Mouse (Mus musculus) limb, embryonic 14.5 days (tissue): ENCODE results near the gene Kdf1. TPM values are rescaled to one million over a fixed set of nuclear protein-coding genes. Genes with fewer than 3 reads are reported as not detected.
"Not testable (repeated sequence)": the region's sequence is repeated elsewhere in the genome, so short reads cannot be mapped to it uniquely, and the experiment has no call there.

Source experiments
- ATAC-seq: fragments of 200-750 bp; cut with Nextera tagmentation; 2 replicates; pipeline ENCODE4 v1.8.0; 2017; ENCODE audit warnings: low read depth, moderate number of reproducible peaks, moderate TSS enrichment; ENCODE audit not compliant: low FRiP score
- DNase-seq: peaks from one replicate; pipeline ENCODE4 v3.0.0-alpha.2; 2015; ENCODE audit warnings: low spot score
- H3K27ac ChIP-seq: fragments of 300-500 bp; sonication (generic); replicated peaks from 2 replicates; pipeline ENCODE4 v1.5.1; 2014; ENCODE audit warnings: low read depth, mild to moderate bottlenecking, low read length, moderate library complexity, mixed read lengths
- H3K27me3 ChIP-seq: fragments of 300-500 bp; sonication (generic); 2 replicates; pipeline ENCODE4 v1.6.1; 2014; ENCODE audit warnings: low read length, mixed read lengths; ENCODE audit not compliant: control insufficient read depth, insufficient read depth
- H3K36me3 ChIP-seq: fragments of 300-500 bp; sonication (generic); 2 replicates; pipeline ENCODE4 v1.6.1; 2014; ENCODE audit warnings: mild to moderate bottlenecking, low read length, moderate library complexity, mixed read lengths; ENCODE audit not compliant: control insufficient read depth, insufficient read depth
- H3K4me1 ChIP-seq: fragments of 300-500 bp; sonication (generic); 2 replicates; pipeline ENCODE4 v1.6.1; 2014; ENCODE audit warnings: antibody characterized with exemption, low read length, mixed read lengths; ENCODE audit not compliant: control insufficient read depth, insufficient read depth
- H3K4me2 ChIP-seq: fragments of 300-500 bp; sonication (generic); replicated peaks from 2 replicates; pipeline ENCODE4 v1.6.1; 2014; ENCODE audit warnings: low read depth, mild to moderate bottlenecking, low read length, moderate library complexity; ENCODE audit not compliant: severe bottlenecking
- H3K4me3 ChIP-seq: fragments of 300-500 bp; sonication (generic); replicated peaks from 2 replicates; pipeline ENCODE4 v1.5.1; 2014; ENCODE audit warnings: low read length
- H3K9ac ChIP-seq: fragments of 300-500 bp; sonication (generic); 2 replicates; pipeline ENCODE4 v1.6.1; 2014; ENCODE audit warnings: mild to moderate bottlenecking, low read depth, low read length, moderate library complexity; ENCODE audit not compliant: severe bottlenecking
- H3K9me3 ChIP-seq: fragments of 300-500 bp; sonication (generic); 2 replicates; pipeline ENCODE4 v1.6.1; 2016; ENCODE audit warnings: low read length; ENCODE audit not compliant: control insufficient read depth
- POLR2A ChIP-seq: fragments of 200-500 bp; IDR thresholded peaks from 2 replicates; pipeline ENCODE4 v1.8.0; 2012; ENCODE audit warnings: inconsistent platforms, mild to moderate bottlenecking, moderate library complexity, borderline replicate concordance; ENCODE audit not compliant: insufficient read depth, insufficient read length; ENCODE audit errors: extremely low read depth
- WGBS: fragments of 180-500 bp; shearing (Covaris S2); extraction: QIAGEN DNeasy Blood & Tissue Kit; methylation state at CpG from one replicate; pipeline ENCODE4 v1.1.7; 2014; 5-methylcytosine and 5-hydroxymethylcytosine counted together
- polyA plus RNA-seq, 2 experiments: library from polyadenylated mRNA; depleted of rRNA in 1 of 2; stranded (reverse) in 1 of 2; unstranded in 1 of 2; fragments of >200 nt; fragmentation: Nextera tagmentation in 1 of 2; extraction: Ambion mirVana in 1 of 2; gene quantifications; 2 replicates each; pipeline versions ENCODE4 v1.2.1 to v1.2.3; 2012 to 2014

Kdf1 gene
- polyA plus RNA-seq, 2 experiments = 7.1 to 13.5 TPM

- WGBS = 51% methylated on average over 5 of the region's 5 CpGs
- no peak overlapping the region for H3K4me3 ChIP-seq
- peaks cover 22% of the 10 kb centered on the region for H3K27me3 ChIP-seq
- no peaks in the 10 kb centered on the region for H3K36me3 ChIP-seq
- DNase-seq (no peak), ATAC-seq (no peak)
- no peak for TF ChIP-seq POLR2A
- H3K9me3 ChIP-seq = no peaks in the 10 kb centered on the region
- H3K4me2 ChIP-seq = no peak overlapping the region
- no peak overlapping the region for H3K27ac ChIP-seq
- H3K4me1 ChIP-seq = no peaks in the 10 kb centered on the region
- no peak overlapping the region for H3K9ac ChIP-seq
Observed at GRCm38 (mm10) chr4:133504300-133504699, 14.5 kb upstream of the Kdf1 start.

GRCm38 (mm10) chr4:133504755-133505485 lies 13.8 kb upstream of the Kdf1 start:
- no peaks in the 10 kb centered on the region for H3K9me3 ChIP-seq
- H3K27ac ChIP-seq = no peak overlapping the region
- H3K4me3 ChIP-seq = no peak overlapping the region
- DNase-seq (no peak), ATAC-seq (no peak)
- H3K36me3 ChIP-seq = no peaks in the 10 kb centered on the region
- peaks cover 17% of the 10 kb centered on the region for H3K27me3 ChIP-seq
- no peaks in the 10 kb centered on the region for H3K4me1 ChIP-seq
- H3K4me2 ChIP-seq = no peak overlapping the region
- TF ChIP-seq POLR2A = no peak
- H3K9ac ChIP-seq = no peak overlapping the region
- 57% methylated on average over 9 of the region's 9 CpGs for WGBS

- no peak overlapping the region for H3K9ac ChIP-seq
- H3K4me1 ChIP-seq = no peaks in the 10 kb centered on the region
- H3K4me2 ChIP-seq = no peak overlapping the region
- H3K27ac ChIP-seq = no peak overlapping the region
- DNase-seq (no peak), ATAC-seq (no peak)
- H3K9me3 ChIP-seq = no peaks in the 10 kb centered on the region
- no peaks in the 10 kb centered on the region for H3K36me3 ChIP-seq
- no peak overlapping the region for H3K4me3 ChIP-seq
- WGBS = 57% methylated on average over 5 of the region's 5 CpGs
- peaks cover 7% of the 10 kb centered on the region; the same call in 1 of the 2 replicates for H3K27me3 ChIP-seq
- no peak for TF ChIP-seq POLR2A
Observed at GRCm38 (mm10) chr4:133506573-133506972, 12.2 kb upstream of the Kdf1 start.

- Histone ChIP-seq H3K4me2 (no peak overlapping the region), H3K36me3 (no peaks in the 10 kb centered on the region), H3K9me3 (no peaks in the 10 kb centered on the region), H3K9ac (no peak overlapping the region), H3K27ac (no peak overlapping the region), H3K4me1 (no peaks in the 10 kb centered on the region), H3K27me3 (peaks cover 1% of the 10 kb centered on the region; the same call in 1 of the 2 replicates), H3K4me3 (no peak overlapping the region)
- DNase-seq (no peak), ATAC-seq (no peak)
- 78% methylated on average over 7 of the region's 7 CpGs for WGBS
- TF ChIP-seq POLR2A = no peak
Observed at GRCm38 (mm10) chr4:133508990-133509389, 9.8 kb upstream of the Kdf1 start.

GRCm38 (mm10) chr4:133511050-133511449 lies 7.7 kb upstream of the Kdf1 start:
- Histone ChIP-seq H3K9me3 (no peaks in the 10 kb centered on the region), H3K27me3 (no peaks in the 10 kb centered on the region; the same call in 1 of the 2 replicates), H3K9ac (no peak overlapping the region), H3K4me3 (no peak overlapping the region), H3K4me1 (no peaks in the 10 kb centered on the region), H3K36me3 (no peaks in the 10 kb centered on the region), H3K27ac (no peak overlapping the region), H3K4me2 (no peak overlapping the region)
- DNase-seq (no peak), ATAC-seq (no peak)
- WGBS = 78% methylated on average over 5 of the region's 5 CpGs
- no peak for TF ChIP-seq POLR2A

- H3K36me3 ChIP-seq, DNase-seq, H3K4me1 ChIP-seq, H3K4me2 ChIP-seq, H3K9me3 ChIP-seq, H3K27me3 ChIP-seq, H3K9ac ChIP-seq, H3K27ac ChIP-seq, H3K4me3 ChIP-seq, ATAC-seq: not testable (repeated sequence)
- WGBS = 60% methylated on average over 4 of the region's 5 CpGs
Observed at GRCm38 (mm10) chr4:133512511-133512910, 6.3 kb upstream of the Kdf1 start.
